ENCODE assay signal across 8 mouse cellular contexts in the genomic region with DNA sequence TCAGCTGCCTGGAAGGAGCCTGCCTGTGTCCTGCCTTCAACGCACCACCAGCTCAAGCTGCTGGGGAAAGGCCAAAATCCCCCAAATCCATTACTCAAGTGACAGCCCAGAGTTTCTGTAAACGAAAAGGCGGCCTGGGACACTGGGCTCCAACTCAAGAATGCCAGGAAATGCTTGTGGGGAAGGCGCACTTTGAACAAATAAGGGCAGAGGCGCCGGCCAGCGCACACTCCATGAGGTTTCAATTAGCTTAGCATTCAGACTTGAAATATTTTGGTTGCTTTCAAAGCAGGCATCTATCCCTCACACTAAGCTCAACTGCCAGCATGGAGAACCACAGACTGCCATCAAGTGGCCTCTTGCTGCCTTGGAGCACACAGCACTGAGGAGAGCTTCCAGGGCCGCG. TPM values are rescaled to one million over a fixed set of nuclear protein-coding genes. Genes with fewer than 3 reads are reported as not detected.
DNase-seq lines count a peak whose midpoint lies in the region; ATAC-seq lines count a peak whose summit lies in the region.

No protein-coding gene starts in this region.

- intact Hi-C loops in heart, postnatal 10 days (cut with DNase I), result no loop called here

- peak; percentile 60 for DNase-seq in adrenal gland, adult 8-10 months
- DNase-seq in adrenal gland, postnatal 10 days, result no peak
- DNase-seq in embryonic facial prominence, embryonic 11.5 days (ENCODE audit: low spot score), result peak; percentile 80
- DNase-seq in heart, postnatal 10 days, result peak; percentile 79 to 82
- peak; percentile 78 to 87 for DNase-seq in kidney, postnatal 4 days
- no peak for DNase-seq in frontal cortex, postnatal 10 days (ENCODE audit: low spot score in 2 of 2)
- no peak for DNase-seq in T-cell, adult 2 months (ENCODE audit: low spot score)

- H3K27ac ChIP-seq in embryonic facial prominence, embryonic 11.5 days (replicated peaks; ENCODE audit: low read depth, low read length), result peak overlapping the region; percentile 66
- 0 out of 2 replicates have a peak overlapping the region, but pooled peaks have one; percentile 39 for H3K27ac ChIP-seq in midbrain, embryonic 12.5 days (replicated peaks)

- H3K9ac ChIP-seq in embryonic facial prominence, embryonic 11.5 days (replicated peaks; ENCODE audit: low read length), result peak overlapping the region; percentile 39
- no peak overlapping the region; the same call in 1 of the 2 replicates for H3K9ac ChIP-seq in midbrain, embryonic 12.5 days (replicated peaks)

- no peak overlapping the region for H3K4me3 ChIP-seq in embryonic facial prominence, embryonic 11.5 days (ENCODE audit: low read depth, low read length)
- no peak overlapping the region for H3K4me3 ChIP-seq in midbrain, embryonic 12.5 days

- H3K36me3 ChIP-seq in embryonic facial prominence, embryonic 11.5 days (replicated peaks; ENCODE audit: control insufficient read depth, insufficient read depth, low read depth, low read length), result peaks cover 25% of the 10 kb centered on the region
- H3K36me3 ChIP-seq in midbrain, embryonic 12.5 days, result peaks cover 100% of the 10 kb centered on the region

- no peak overlapping the region; the same call in 1 of the 2 replicates for H3K4me2 ChIP-seq in embryonic facial prominence, embryonic 11.5 days (ENCODE audit: low read depth, low read length)
- no peak overlapping the region for H3K4me2 ChIP-seq in midbrain, embryonic 12.5 days (replicated peaks)

- no peaks in the 10 kb centered on the region for H3K9me3 ChIP-seq in embryonic facial prominence, embryonic 11.5 days (replicated peaks; ENCODE audit: control insufficient read depth, low read length)
- no peaks in the 10 kb centered on the region for H3K9me3 ChIP-seq in midbrain, embryonic 12.5 days

- no peaks in the 10 kb centered on the region for H3K27me3 ChIP-seq in embryonic facial prominence, embryonic 11.5 days (ENCODE audit: control insufficient read depth, insufficient read depth, low read length)
- no peaks in the 10 kb centered on the region for H3K27me3 ChIP-seq in midbrain, embryonic 12.5 days

- peaks cover 15% of the 10 kb centered on the region for H3K4me1 ChIP-seq in embryonic facial prominence, embryonic 11.5 days (ENCODE audit: control insufficient read depth, insufficient read depth, low read length)
- peaks cover 12% of the 10 kb centered on the region; the same call in 1 of the 2 replicates for H3K4me1 ChIP-seq in midbrain, embryonic 12.5 days

- peak; percentile 19; the same call in 1 of the 2 replicates for ATAC-seq in embryonic facial prominence, embryonic 11.5 days (replicated peaks; ENCODE audit: insufficient number of reproducible peaks, low FRiP score, low TSS enrichment, low read depth)
- no peak for ATAC-seq in midbrain, embryonic 12.5 days (ENCODE audit: low FRiP score, low read depth)

- 24% methylated on average over 9 of the region's 9 CpGs for WGBS in embryonic facial prominence, embryonic 11.5 days
- WGBS in midbrain, embryonic 12.5 days, result 77% methylated on average over 9 of the region's 9 CpGs

RNA-seq across cellular contexts. Expression of a gene that starts 9.9 kb away (rescaled TPM):
- total RNA-seq in adrenal gland, adult 8-10 months (2022), result 10 to 100 TPM; 69.8 to 78.5 (median 71.8) TPM
- 10 to 100 TPM; 63.5 to 69.7 TPM for total RNA-seq in adrenal gland, postnatal 10 days (2021)
- polyA plus RNA-seq in embryonic facial prominence, embryonic 11.5 days (2014; fragmentation: Nextera tagmentation; extraction: Ambion mirVana), result 110 TPM in 2 replicates
- total RNA-seq in heart, postnatal 10 days (2021), result 10 to 100 TPM; 80.7 to 80.8 TPM
- 107 and 111 TPM in 2 replicates for polyA plus RNA-seq in midbrain, embryonic 12.5 days (2016; fragmentation: Nextera tagmentation; extraction: Ambion mirVana)

RNA-seq across cellular contexts. Expression of a gene that starts 10.0 kb away (rescaled TPM):
- 10 to 100 TPM; 74.7 to 93.2 (median 79.1) TPM for total RNA-seq in adrenal gland, adult 8-10 months (2022)
- total RNA-seq in adrenal gland, postnatal 10 days (2021), result 10 to 100 TPM; 65.9 to 79.5 TPM
- 42.3 and 44.9 TPM in 2 replicates for polyA plus RNA-seq in embryonic facial prominence, embryonic 11.5 days (2014; fragmentation: Nextera tagmentation; extraction: Ambion mirVana)
- total RNA-seq in heart, postnatal 10 days (2021), result 10 to 100 TPM; 68.1 to 70.7 TPM
- polyA plus RNA-seq in midbrain, embryonic 12.5 days (2016; fragmentation: Nextera tagmentation; extraction: Ambion mirVana), result 57.4 and 59.4 TPM in 2 replicates

Comparison
In these comparisons a context has a peak if more than half of its experiments do, and no peak if none do; other contexts are left out.
1. DNase-seq: peak in adrenal gland, adult 8-10 months (single experiment), embryonic facial prominence, embryonic 11.5 days (single experiment), heart, postnatal 10 days (2 of 2) and kidney, postnatal 4 days (2 of 2); none in adrenal gland, postnatal 10 days (single experiment), frontal cortex, postnatal 10 days (0 of 2) and T-cell, adult 2 months (single experiment).